Mouse (Mus musculus) liver, postnatal 0 days (tissue): ENCODE results near the gene Thsd4.

Experiments
- CTCF ChIP-seq: sonication (generic); IDR thresholded peaks from 2 replicates; pipeline ENCODE4 v1.5.1; 2016; ENCODE audit warnings: antibody characterized with exemption, low read depth
- EP300 ChIP-seq: IDR thresholded peaks from 2 replicates; pipeline ENCODE4 v1.6.1; 2016; ENCODE audit warnings: antibody characterized with exemption, low read depth, mild to moderate bottlenecking

GRCm38 (mm10) chr9:60182371-60182770 lies 339.5 kb downstream of the Thsd4 start:
- no peak for TF ChIP-seq CTCF
- TF ChIP-seq EP300, result no peak
